Mouse (Mus musculus): ENCODE data around the gene Mmd2.
A peak's percentile ranks its signal among the peaks of the same experiment; 100 is the strongest.

Gene Mmd2

GRCm38 (mm10) chr5:142608259-142608988, at the start of gene Mmd2:
Gene Mmd2, minus strand, starts transcription at chr5:142608800.
- DNase-seq (ENCODE audit: low spot score in 2 of 2): peak; percentile 71 to 75

GRCm38 (mm10) chr5:142652266-142652665, 43.7 kb upstream of the Mmd2 start:
- DNase-seq (ENCODE audit: low spot score in 2 of 2): no peak

GRCm38 (mm10) chr5:142650794-142651497, 42.3 kb upstream of the Mmd2 start:
- no peak for DNase-seq (ENCODE audit: low spot score in 2 of 2)

GRCm38 (mm10) chr5:142650390-142650789, 41.8 kb upstream of the Mmd2 start:
- DNase-seq (ENCODE audit: low spot score in 2 of 2): no peak

- DNase-seq (ENCODE audit: low spot score in 2 of 2): no peak
Observed at GRCm38 (mm10) chr5:142649460-142650050, 41.0 kb upstream of the Mmd2 start.

- no peak for DNase-seq (ENCODE audit: low spot score in 2 of 2)
Observed at GRCm38 (mm10) chr5:142648162-142648561, 39.6 kb upstream of the Mmd2 start.

GRCm38 (mm10) chr5:142641331-142642051, 32.9 kb upstream of the Mmd2 start:
- no peak for DNase-seq (ENCODE audit: low spot score in 2 of 2)

- DNase-seq (ENCODE audit: low spot score in 2 of 2): no peak
Observed at GRCm38 (mm10) chr5:142640088-142640487, 31.5 kb upstream of the Mmd2 start.

GRCm38 (mm10) chr5:142637823-142638222, 29.2 kb upstream of the Mmd2 start:
- DNase-seq (ENCODE audit: low spot score in 2 of 2): no peak

GRCm38 (mm10) chr5:142630224-142630623, 21.6 kb upstream of the Mmd2 start:
- DNase-seq (ENCODE audit: low spot score in 2 of 2): no peak

GRCm38 (mm10) chr5:142629663-142630025, 21.0 kb upstream of the Mmd2 start:
- DNase-seq (ENCODE audit: low spot score in 2 of 2): no peak

- peak; percentile 92 to 95 for DNase-seq (ENCODE audit: low spot score in 2 of 2)
Observed at GRCm38 (mm10) chr5:142628726-142629662, 20.4 kb upstream of the Mmd2 start.

- DNase-seq (ENCODE audit: low spot score in 2 of 2): no peak
Observed at GRCm38 (mm10) chr5:142627398-142627797, 18.8 kb upstream of the Mmd2 start, which contains the start of gene Wipi2. Gene Wipi2, plus strand, starts transcription at chr5:142627698.

- no peak for DNase-seq (ENCODE audit: low spot score in 2 of 2)
Observed at GRCm38 (mm10) chr5:142623080-142623479, 14.5 kb upstream of the Mmd2 start.

- DNase-seq (ENCODE audit: low spot score in 2 of 2): no peak
Observed at GRCm38 (mm10) chr5:142622134-142622533, 13.5 kb upstream of the Mmd2 start.

GRCm38 (mm10) chr5:142621421-142621820, 12.8 kb upstream of the Mmd2 start:
- no peak for DNase-seq (ENCODE audit: low spot score in 2 of 2)

GRCm38 (mm10) chr5:142619866-142620265, 11.3 kb upstream of the Mmd2 start:
- peak in 1 of 2 experiments; percentile 67 for DNase-seq (ENCODE audit: low spot score in 2 of 2)

GRCm38 (mm10) chr5:142616326-142616725, 7.7 kb upstream of the Mmd2 start:
- no peak for DNase-seq (ENCODE audit: low spot score in 2 of 2)

GRCm38 (mm10) chr5:142615638-142616037, 7.0 kb upstream of the Mmd2 start:
- no peak for DNase-seq (ENCODE audit: low spot score in 2 of 2)

GRCm38 (mm10) chr5:142614513-142614912, 5.9 kb upstream of the Mmd2 start:
- DNase-seq (ENCODE audit: low spot score in 2 of 2): no peak

GRCm38 (mm10) chr5:142610362-142610761, 1.8 kb upstream of the Mmd2 start:
- no peak for DNase-seq (ENCODE audit: low spot score in 2 of 2)
